Mouse (Mus musculus) intestine, embryonic 16.5 days (tissue): ENCODE results near the gene Gm10160. TPM values are rescaled to one million over a fixed set of nuclear protein-coding genes. Genes with fewer than 3 reads are reported as not detected.

Source experiments
- ATAC-seq: fragments of 200-750 bp; cut with Nextera tagmentation; 2 replicates; pipeline ENCODE4 v1.8.0; 2017; ENCODE audit warnings: moderate TSS enrichment, moderate library complexity
- H3K27ac ChIP-seq: fragments of 300-500 bp; sonication (generic); 2 replicates; pipeline ENCODE4 v1.5.1; 2014; ENCODE audit warnings: mild to moderate bottlenecking, low read length
- H3K27me3 ChIP-seq: fragments of 300-500 bp; sonication (generic); replicated peaks from 2 replicates; pipeline ENCODE4 v1.6.1; 2014; ENCODE audit warnings: low read length, control low read depth, mixed read lengths; ENCODE audit not compliant: control insufficient read depth, insufficient read depth
- H3K36me3 ChIP-seq: fragments of 300-500 bp; sonication (generic); 2 replicates; pipeline ENCODE4 v1.6.1; 2014; ENCODE audit warnings: low read length, control low read depth; ENCODE audit not compliant: control insufficient read depth, insufficient read depth
- H3K4me1 ChIP-seq: fragments of 300-500 bp; sonication (generic); 2 replicates; pipeline ENCODE4 v1.6.1; 2014; ENCODE audit warnings: low read length, control low read depth, mixed read lengths; ENCODE audit not compliant: control insufficient read depth, insufficient read depth
- H3K4me2 ChIP-seq: fragments of 300-500 bp; sonication (generic); 2 replicates; pipeline ENCODE4 v1.6.1; 2014; ENCODE audit warnings: low read depth, low read length, control low read depth
- H3K4me3 ChIP-seq: fragments of 300-500 bp; sonication (generic); 2 replicates; pipeline ENCODE4 v1.5.1; 2014; ENCODE audit warnings: mild to moderate bottlenecking, low read length
- H3K9ac ChIP-seq: fragments of 300-500 bp; sonication (generic); 2 replicates; pipeline ENCODE4 v1.6.1; 2014; ENCODE audit warnings: low read depth, low read length
- H3K9me3 ChIP-seq: fragments of 300-500 bp; sonication (generic); 2 replicates; pipeline ENCODE4 v1.6.1; 2016; ENCODE audit warnings: low read length, control low read depth; ENCODE audit not compliant: control insufficient read depth
- WGBS: fragments of 180-500 bp; shearing (Covaris S2); extraction: QIAGEN DNeasy Blood & Tissue Kit; methylation state at CpG from one replicate; pipeline ENCODE4 v1.1.7; 2014; 5-methylcytosine and 5-hydroxymethylcytosine counted together
- polyA plus RNA-seq: library from polyadenylated mRNA; unstranded; fragments of >200 nt; fragmentation: Nextera tagmentation; extraction: Ambion mirVana; gene quantifications from 2 replicates; pipeline ENCODE4 v1.2.1, GENCODE M21; 2015

Gm10160 gene
- polyA plus RNA-seq, 1 experiment from 2014 or later: not detected

GRCm38 (mm10) chr7:81824906-81825305 is 30.7 kb downstream of the Gm10160 start:
- no peaks in the 10 kb centered on the region for H3K36me3 ChIP-seq
- no peaks in the 10 kb centered on the region for H3K9me3 ChIP-seq
- no peak overlapping the region for H3K4me3 ChIP-seq
- ATAC-seq: no peak
- no peak overlapping the region for H3K9ac ChIP-seq
- H3K4me2 ChIP-seq: no peak overlapping the region
- WGBS: 58% methylated on average over 3 of the region's 3 CpGs
- no peak overlapping the region for H3K27ac ChIP-seq
- H3K4me1 ChIP-seq: peaks cover 27% of the 10 kb centered on the region
- no peaks in the 10 kb centered on the region for H3K27me3 ChIP-seq

- H3K27me3 ChIP-seq: no peaks in the 10 kb centered on the region
- WGBS: 77% methylated on average over 5 of the region's 5 CpGs
- no peak overlapping the region for H3K27ac ChIP-seq
- H3K36me3 ChIP-seq: no peaks in the 10 kb centered on the region
- ATAC-seq: no peak; the same call in 1 of the 2 replicates
- no peaks in the 10 kb centered on the region for H3K9me3 ChIP-seq
- no peaks in the 10 kb centered on the region for H3K4me1 ChIP-seq
- H3K9ac ChIP-seq: no peak overlapping the region
- H3K4me3 ChIP-seq: no peak overlapping the region
- H3K4me2 ChIP-seq: no peak overlapping the region
Observed at GRCm38 (mm10) chr7:81806067-81806466, 49.5 kb downstream of the Gm10160 start.

Other genes with a start within 250 kb of the Gm10160 start
- gene Homer2, start 148.3 kb downstream of the Gm10160 start, polyA plus RNA-seq: 43.6 TPM in 2 replicates
- gene Ramac, start 92.9 kb downstream of the Gm10160 start, polyA plus RNA-seq: 125 and 135 TPM in 2 replicates
- gene 3110040N11Rik, start 66.3 kb downstream of the Gm10160 start, polyA plus RNA-seq: 56.3 and 59.6 TPM in 2 replicates
- gene Btbd1, start 26.4 kb downstream of the Gm10160 start, polyA plus RNA-seq: 23.0 and 44.7 TPM in 2 replicates
- 18.0 TPM in 2 replicates for gene Tm6sf1, start 3.2 kb upstream of the Gm10160 start, polyA plus RNA-seq
- 6.3 and 6.7 TPM in 2 replicates for gene Hdgfl3, start 78.7 kb upstream of the Gm10160 start, polyA plus RNA-seq
- 2.1 TPM in 2 replicates for gene Bnc1, start 136.5 kb upstream of the Gm10160 start, polyA plus RNA-seq